13 mouse cellular contexts compared by ENCODE assay signal in genomic region chr16:91924426-91924825, GRCm38 (mm10).
"Had no signal": no experiment of that assay in that cellular context is flagged by ENCODE, and none has a peak within 500 bp of the region (broad histone marks: within the 10 kb centered on the region; RNA-seq: fewer than 3 reads in every experiment).

No protein-coding gene starts in this region.

- H3K4me1 ChIP-seq: lung, embryonic 15.5 days; midbrain, embryonic 12.5 days; neural tube, embryonic 12.5 days; stomach, embryonic 15.5 days had no signal

- H3K9me3 ChIP-seq: liver, embryonic 12.5 days; lung, embryonic 15.5 days; midbrain, embryonic 12.5 days; neural tube, embryonic 12.5 days; stomach, embryonic 15.5 days had no signal

- DNase-seq: lung, postnatal 4 days; midbrain, embryonic 14.5 days; right cerebral cortex, postnatal 14 days; thymus, adult 2 months; thymus, postnatal 25 days; thymus, postnatal 4 days had no signal

- H3K27me3 ChIP-seq: liver, embryonic 12.5 days; lung, embryonic 15.5 days; midbrain, embryonic 12.5 days; neural tube, embryonic 12.5 days; stomach, embryonic 15.5 days had no signal

- H3K9ac ChIP-seq: liver, embryonic 12.5 days; liver, embryonic 14.5 days; lung, embryonic 15.5 days; midbrain, embryonic 12.5 days; neural tube, embryonic 12.5 days; stomach, embryonic 15.5 days had no signal

- H3K4me2 ChIP-seq: liver, embryonic 12.5 days; lung, embryonic 15.5 days; midbrain, embryonic 12.5 days; neural tube, embryonic 12.5 days; stomach, embryonic 15.5 days had no signal

- H3K27ac ChIP-seq: liver, embryonic 12.5 days; liver, embryonic 14.5 days; lung, embryonic 15.5 days; midbrain, embryonic 12.5 days; neural tube, embryonic 12.5 days; stomach, embryonic 15.5 days; stomach, postnatal 0 days had no signal

- H3K4me3 ChIP-seq: liver, embryonic 12.5 days; lung, embryonic 15.5 days; midbrain, embryonic 12.5 days; neural tube, embryonic 12.5 days; stomach, embryonic 15.5 days had no signal
